Mouse (Mus musculus) mature B cell (primary cell): Measurements from ENCODE around the gene Ermard.

Source experiments
- in situ Hi-C: fragments of 300-500 bp; cut with MboI; formaldehyde crosslinking; loops from 2 replicates; pipeline ENCODE4 v1.14.3; 2019

The Ermard gene

DNA sequence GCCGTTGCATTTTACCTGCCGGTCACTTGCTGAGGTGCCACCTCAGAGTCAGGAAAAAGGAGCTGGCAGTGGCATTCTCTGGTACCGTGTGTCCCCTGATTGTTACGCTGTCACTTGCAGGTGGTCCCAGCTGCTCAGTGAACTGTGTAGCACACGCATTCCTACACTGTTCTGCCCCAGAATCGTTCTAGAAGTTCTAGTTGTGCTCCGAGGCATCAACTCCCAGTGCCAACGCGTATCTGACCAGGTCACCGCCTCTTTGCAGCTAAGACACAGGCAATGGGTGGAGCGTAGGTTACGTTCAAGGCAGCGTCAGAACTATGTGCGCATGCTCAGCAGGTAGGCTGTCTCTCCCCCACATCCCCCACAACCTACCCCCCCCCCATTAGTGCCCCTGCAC, 18.6 kb downstream of the Ermard start:
- in situ Hi-C loops, result loop anchor here (25.0 kb wide), 3 partner anchors 122 to 403 kb away; partner anchors contain the start of genes 1600012H06Rik, Dll1, Fam120b and Wdr27

GRCm38 (mm10) chr17:15060356-15060755, 19.3 kb downstream of the Ermard start:
- in situ Hi-C loops, result loop anchor here (25.0 kb wide), 3 partner anchors 123 to 402 kb away; partner anchors contain the start of genes 1600012H06Rik, Dll1, Fam120b and Wdr27

DNA sequence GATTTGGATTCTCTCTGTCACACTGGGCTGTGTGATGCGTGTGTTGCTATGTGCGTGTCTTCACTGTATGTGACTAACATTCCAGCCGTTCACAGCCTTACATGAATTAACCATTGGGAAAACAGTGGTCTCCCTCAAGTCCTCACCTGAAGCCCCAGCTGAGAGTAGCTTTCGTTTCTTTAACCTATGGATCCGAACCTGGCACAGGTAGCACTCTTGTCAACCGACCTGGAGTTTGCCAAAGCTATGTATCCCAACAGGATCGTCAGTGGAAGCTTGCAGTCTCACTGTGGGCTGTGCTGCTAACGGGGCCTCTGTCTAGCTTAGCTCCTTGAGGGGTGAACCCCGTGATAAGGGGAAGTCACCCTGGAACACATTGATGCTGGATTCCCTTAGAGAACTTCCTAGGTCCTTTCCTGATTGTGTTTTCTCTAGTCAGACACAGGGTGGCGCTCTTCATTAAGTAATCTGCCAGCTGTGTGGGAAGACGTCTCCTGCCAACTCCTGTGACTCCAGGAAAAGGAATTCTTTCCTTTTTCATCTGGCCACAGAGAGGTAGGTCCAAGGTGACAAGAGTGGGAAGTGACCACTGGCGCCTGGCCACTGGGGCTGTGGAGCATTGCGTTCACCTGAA, 24.5 kb downstream of the Ermard start:
- in situ Hi-C loops, result loop anchor here (25.0 kb wide), 3 partner anchors 128 to 397 kb away; partner anchors contain the start of genes 1600012H06Rik, Dll1, Fam120b and Wdr27

GRCm38 (mm10) chr17:15066066-15066465, 25.1 kb downstream of the Ermard start:
- in situ Hi-C loops, result loop anchor here (25.0 kb wide), 3 partner anchors 129 to 396 kb away; partner anchors contain the start of genes 1600012H06Rik, Dll1, Fam120b and Wdr27

DNA sequence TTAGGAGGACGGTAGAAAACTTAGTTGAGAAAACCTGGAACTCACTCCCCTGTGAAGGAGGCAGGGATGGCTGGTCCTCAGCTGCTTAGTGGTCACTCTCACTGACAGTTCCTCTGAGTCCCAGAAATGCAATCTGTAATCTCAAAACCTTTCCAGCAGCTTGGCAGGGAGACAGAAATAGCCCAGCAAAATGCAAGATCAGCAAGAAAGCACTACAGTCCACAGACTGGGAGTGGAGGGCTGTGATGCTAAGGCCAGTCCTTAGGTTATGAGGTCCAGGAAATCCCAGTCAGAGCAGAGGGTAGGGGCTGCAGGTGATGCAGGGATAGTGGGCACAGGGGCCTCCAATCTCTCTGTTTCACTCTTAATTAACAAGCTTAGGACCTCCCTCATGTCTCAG, 25.9 kb downstream of the Ermard start:
- in situ Hi-C loops, result loop anchor here (25.0 kb wide), 3 partner anchors 130 to 395 kb away; partner anchors contain the start of genes 1600012H06Rik, Dll1, Fam120b and Wdr27

- in situ Hi-C loops, result loop anchor here (25.0 kb wide), 3 partner anchors 131 to 394 kb away; partner anchors contain the start of genes 1600012H06Rik, Dll1, Fam120b and Wdr27
These were observed 27.2 kb downstream of the Ermard start for GRCm38 (mm10) chr17:15068040-15068792.

DNA sequence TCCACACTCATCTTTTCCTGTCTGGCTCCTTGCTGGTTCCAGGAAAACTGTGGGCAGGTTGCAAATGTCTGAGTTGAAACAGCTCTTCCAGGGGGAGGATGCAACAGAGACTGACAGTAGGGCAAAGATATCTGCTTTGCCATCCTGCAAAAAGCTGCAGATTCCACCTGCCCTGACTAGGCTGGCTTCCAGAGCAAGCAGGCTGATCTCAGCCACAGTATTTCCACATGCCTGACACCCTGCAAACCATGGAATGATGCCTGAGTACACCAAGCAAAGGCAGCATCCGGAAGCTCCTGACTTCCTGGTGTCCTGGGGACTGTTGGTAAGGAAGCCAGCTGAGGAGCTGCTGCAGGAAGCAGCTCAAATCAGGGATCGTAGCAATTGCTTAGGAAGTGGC, 28.1 kb downstream of the Ermard start:
- in situ Hi-C loops, result loop anchor here (25.0 kb wide), 3 partner anchors 132 to 393 kb away; partner anchors contain the start of genes 1600012H06Rik, Dll1, Fam120b and Wdr27

DNA sequence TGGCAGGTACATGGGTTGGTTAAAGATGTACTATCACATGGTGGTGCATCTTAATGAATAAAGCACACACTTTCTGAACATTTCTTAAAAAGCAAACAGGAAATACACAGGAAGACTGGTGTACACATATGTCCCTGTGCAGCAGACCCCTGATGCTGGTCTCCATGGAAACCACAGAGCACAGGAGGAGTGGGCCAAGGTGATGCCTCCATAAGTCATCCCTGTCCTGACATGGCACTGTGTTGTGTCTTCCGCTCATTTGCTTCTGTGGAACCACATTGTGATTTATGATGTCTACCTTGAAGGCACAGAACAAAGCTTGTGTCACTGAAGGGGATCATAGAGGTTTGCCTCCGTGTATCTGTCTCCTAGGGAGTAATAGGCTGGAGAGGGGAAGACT, 31.2 kb downstream of the Ermard start:
- in situ Hi-C loops, result loop anchor here (25.0 kb wide), 3 partner anchors 135 to 390 kb away; partner anchors contain the start of genes 1600012H06Rik, Dll1, Fam120b and Wdr27

DNA sequence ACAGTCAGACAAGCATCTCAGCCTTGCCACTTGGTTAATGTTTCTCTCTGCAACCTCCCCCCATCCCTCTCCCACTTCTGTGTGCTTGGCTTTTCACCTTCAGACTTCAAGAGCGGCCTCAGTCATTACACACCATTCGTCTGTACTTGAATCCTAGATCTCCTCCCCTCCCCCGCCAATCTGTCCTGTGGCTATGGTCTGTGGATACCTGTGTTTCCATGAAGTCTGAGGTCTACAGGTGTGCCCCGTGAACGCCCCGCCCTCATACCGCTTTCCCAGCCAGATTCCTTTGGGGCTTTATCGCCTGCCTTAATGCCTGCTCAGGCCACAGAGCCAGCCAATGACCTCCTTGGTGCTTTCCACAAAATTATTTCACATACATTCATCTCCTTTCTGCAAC, 34.0 kb downstream of the Ermard start:
- in situ Hi-C loops, result no loop called here

- in situ Hi-C loops, result no loop called here
These were observed 36.5 kb downstream of the Ermard start for GRCm38 (mm10) chr17:15077536-15077935.

- in situ Hi-C loops, result no loop called here
These were observed 43.3 kb downstream of the Ermard start for GRCm38 (mm10) chr17:15084226-15084848.

- in situ Hi-C loops, result no loop called here
These were observed 44.0 kb downstream of the Ermard start for GRCm38 (mm10) chr17:15085006-15085405.

DNA sequence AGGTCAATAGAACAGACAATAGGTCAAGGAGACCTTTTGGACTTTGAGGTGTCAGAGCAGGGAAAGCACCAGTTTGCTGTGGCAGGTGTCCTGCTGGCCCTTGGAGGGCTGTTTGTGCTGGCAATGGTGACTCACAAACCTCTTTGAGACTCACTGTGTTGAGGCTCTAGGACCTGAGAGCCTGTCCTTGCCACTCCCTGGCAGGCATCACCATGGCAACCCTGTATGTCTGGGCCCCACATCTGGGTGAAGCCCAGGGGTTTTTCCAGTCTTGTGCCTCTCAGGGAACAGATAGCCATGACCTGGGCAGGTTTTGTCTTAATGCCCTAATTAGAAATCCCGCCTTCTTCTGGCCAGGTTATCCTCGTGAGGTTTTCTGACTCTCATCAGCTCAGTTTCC, 47.2 kb downstream of the Ermard start:
- in situ Hi-C loops, result no loop called here

GRCm38 (mm10) chr17:15088591-15089001, 47.6 kb downstream of the Ermard start:
- in situ Hi-C loops, result no loop called here

DNA sequence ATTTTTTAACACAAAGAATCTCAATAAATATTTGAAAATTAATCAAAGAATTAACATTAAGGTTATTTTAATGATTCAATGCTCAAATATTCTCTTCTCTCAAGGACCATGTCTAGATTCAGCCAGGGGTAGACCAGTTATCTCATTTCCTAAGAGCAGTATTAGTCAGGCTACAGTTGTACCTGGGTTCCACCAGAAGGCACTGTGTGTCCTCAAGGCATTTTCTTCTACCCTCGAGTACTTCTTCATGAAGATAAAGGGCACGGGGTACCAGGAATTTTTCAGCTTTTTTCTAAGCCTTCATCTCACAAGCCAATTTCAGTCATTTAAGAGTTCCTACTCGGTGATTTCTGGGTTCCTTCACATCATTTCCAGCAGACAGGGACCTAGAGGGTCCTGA, 50.7 kb downstream of the Ermard start:
- in situ Hi-C loops, result no loop called here

DNA sequence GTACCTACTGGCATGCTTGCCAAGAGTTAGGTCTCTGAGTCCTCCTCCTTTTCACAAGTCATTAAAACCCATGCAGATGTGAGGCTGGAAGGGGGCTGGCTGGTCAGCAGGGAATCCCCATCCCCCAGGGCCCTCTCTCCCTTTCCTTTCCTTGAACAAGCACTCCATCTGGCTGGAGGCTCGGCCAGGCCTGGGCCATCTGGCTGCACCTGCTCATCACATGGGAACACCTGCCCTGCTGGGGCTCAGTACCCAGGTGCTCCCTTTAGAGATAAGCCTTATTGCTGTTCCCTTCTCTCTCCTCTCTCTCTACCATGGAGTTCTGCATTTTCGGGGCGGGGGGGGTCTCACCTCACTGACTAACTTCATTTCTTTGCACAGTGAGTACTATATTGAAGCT, 52.5 kb downstream of the Ermard start:
- in situ Hi-C loops, result no loop called here

DNA sequence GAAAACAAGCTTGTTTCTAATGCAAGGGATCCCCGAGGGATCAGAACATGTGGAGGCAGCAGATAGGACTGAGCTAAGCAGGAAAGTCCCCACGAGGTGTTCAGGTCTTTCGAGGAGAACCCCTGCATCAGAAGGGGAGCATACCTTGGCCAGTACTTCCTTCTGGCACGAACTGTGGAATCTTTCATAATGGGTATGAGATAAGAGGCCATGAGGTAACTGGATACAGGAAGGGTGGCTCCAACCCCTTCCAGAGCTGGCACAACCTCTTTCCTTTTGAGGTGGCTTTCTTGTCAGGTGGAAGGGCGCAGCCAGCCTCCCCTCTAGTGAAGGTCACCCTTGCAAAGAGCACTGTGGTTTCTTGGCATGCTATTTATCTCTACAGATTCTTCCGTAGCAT, 55.8 kb downstream of the Ermard start:
- in situ Hi-C loops, result no loop called here

GRCm38 (mm10) chr17:15098677-15099076, 57.7 kb downstream of the Ermard start:
- in situ Hi-C loops, result no loop called here

GRCm38 (mm10) chr17:15101355-15101754, 60.3 kb downstream of the Ermard start:
- in situ Hi-C loops, result no loop called here

DNA sequence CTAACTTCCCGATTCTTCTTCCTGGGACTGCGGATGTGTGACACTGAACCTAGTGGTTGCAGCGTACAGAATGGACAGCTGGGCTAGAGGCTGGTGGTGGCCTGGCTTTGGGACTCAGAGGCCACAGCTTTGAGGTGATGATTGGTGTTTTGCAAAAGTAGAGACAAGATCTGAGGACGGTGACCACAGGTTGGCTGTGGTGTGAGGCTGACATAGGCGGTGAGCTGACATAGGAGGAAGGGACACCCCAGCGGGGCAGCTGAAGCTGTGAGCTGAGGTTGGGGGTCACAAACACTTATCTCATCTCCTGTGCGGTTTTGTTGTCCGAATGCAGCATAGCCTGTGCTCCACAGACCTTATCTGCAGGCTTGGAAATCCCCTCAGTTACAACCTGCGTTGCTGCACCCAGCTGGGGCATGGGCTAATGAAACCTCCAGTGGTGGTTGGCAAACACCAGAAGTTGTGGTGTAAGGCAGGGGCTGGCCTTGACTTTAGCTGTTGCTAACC, 66.2 kb downstream of the Ermard start:
- in situ Hi-C loops, result no loop called here

GRCm38 (mm10) chr17:15108473-15109441, 67.7 kb downstream of the Ermard start:
- in situ Hi-C loops, result no loop called here
